Mouse (Mus musculus) olfactory bulb, adult 2 months (tissue): Measurements from ENCODE around the gene Prss16. TPM values are rescaled to one million over a fixed set of nuclear protein-coding genes. Genes with fewer than 3 reads are reported as not detected.
A peak's percentile ranks its signal among the peaks of the same experiment; 100 is the strongest.

Source experiments
- H3K27ac ChIP-seq: fragments of 200-500 bp; 2 replicates; pipeline ENCODE4 v1.5.1; 2012; ENCODE audit warnings: low read depth, low read length; ENCODE audit not compliant: insufficient read depth
- H3K4me1 ChIP-seq: fragments of 200-500 bp; 2 replicates; pipeline ENCODE4 v1.6.1; 2012; ENCODE audit warnings: low read length; ENCODE audit not compliant: control insufficient read depth, insufficient read depth
- H3K4me3 ChIP-seq: fragments of 200-500 bp; 2 replicates; pipeline ENCODE4 v1.5.1; 2012; ENCODE audit warnings: mild to moderate bottlenecking, low read depth, low read length, moderate library complexity; ENCODE audit not compliant: insufficient read depth
- CTCF ChIP-seq: fragments of 200-500 bp; IDR thresholded peaks from 2 replicates; pipeline ENCODE4 v1.5.1; 2012; ENCODE audit warnings: low read depth, mild to moderate bottlenecking, low read length, moderate library complexity; ENCODE audit not compliant: insufficient read depth
- POLR2A ChIP-seq: fragments of 200-500 bp; IDR thresholded peaks from 2 replicates; pipeline ENCODE4 v1.6.1; 2012; ENCODE audit warnings: mild to moderate bottlenecking, low read depth, low read length, moderate library complexity; ENCODE audit not compliant: insufficient read depth
- WGBS: fragments of 180-500 bp; shearing (Covaris S2); methylation state at CpG from one replicate; pipeline ENCODE4 v1.1.7; 2018; 5-methylcytosine and 5-hydroxymethylcytosine counted together
- polyA plus RNA-seq: library from polyadenylated mRNA; stranded (reverse); fragments of >200 nt; gene quantifications from 2 replicates; pipeline ENCODE4 v1.2.4, GENCODE M21; 2012; ENCODE audit warnings: low replicate concordance; ENCODE audit not compliant: missing spikeins, insufficient read depth, insufficient read length

Prss16 gene
- polyA plus RNA-seq, 1 experiment: not detected

DNA sequence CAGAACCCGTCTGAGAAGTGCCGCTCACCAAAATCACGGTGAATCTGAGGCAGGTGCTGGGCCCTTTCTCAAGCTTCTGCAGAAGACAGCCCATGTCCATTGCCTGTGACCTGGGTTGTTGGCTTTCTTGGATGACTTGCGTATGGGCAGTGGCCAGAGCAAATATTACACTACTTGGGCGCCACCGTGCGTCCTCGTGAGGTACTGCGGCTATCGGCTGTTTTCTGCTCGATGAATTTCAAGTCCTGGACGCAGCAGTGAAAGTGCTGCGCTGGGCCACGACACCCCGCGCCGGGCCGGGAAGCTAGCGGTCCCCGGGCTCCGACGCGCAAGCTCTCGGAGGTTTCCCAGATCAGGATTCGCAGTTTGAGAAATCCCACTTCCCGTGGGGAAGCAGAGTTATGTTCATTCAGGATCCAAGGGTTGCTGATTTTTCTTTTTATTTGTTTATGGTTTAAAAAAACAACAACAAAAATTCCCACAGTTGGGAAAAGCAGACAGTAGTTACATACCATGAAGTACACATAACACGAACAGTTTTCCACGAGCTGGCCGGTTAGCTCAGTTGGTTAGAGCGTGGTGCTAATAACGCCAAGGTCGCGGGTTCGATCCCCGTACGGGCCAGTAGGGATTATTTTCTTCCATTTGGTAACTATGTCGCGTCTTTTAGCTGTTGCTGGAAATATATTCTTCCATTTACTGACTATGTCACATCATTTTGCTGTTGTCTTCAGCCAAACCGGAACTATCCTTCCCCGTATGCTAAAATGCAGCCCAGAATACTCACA lies 19.3 kb upstream of the Prss16 start:
- Histone ChIP-seq H3K4me1 (peaks cover 4% of the 10 kb centered on the region; the same call in 1 of the 2 replicates), H3K4me3 (peak overlapping the region; percentile 57), H3K27ac (0 out of 2 replicates have a peak overlapping the region, but pooled peaks have one; percentile 17)
- 1% methylated on average over 40 of the region's 40 CpGs for WGBS
- TF ChIP-seq POLR2A (no peak), CTCF (peak; percentile 90)

- TF ChIP-seq POLR2A: no peak
- TF ChIP-seq CTCF: no peak
- Histone ChIP-seq H3K27ac (no peak overlapping the region), H3K4me1 (peaks cover 4% of the 10 kb centered on the region; the same call in 1 of the 2 replicates), H3K4me3 (peak overlapping the region; percentile 29)
- 7% methylated on average over 35 of the region's 35 CpGs for WGBS
These were observed 16.8 kb upstream of the Prss16 start for GRCm38 (mm10) chr13:22026058-22027031.

GRCm38 (mm10) chr13:22022241-22022640 lies 12.7 kb upstream of the Prss16 start:
- Histone ChIP-seq H3K4me1 (peaks cover 2% of the 10 kb centered on the region; the same call in 1 of the 2 replicates), H3K27ac (no peak overlapping the region)
- 2% methylated on average over 9 of the region's 9 CpGs for WGBS

GRCm38 (mm10) chr13:22021581-22021980 lies 12.0 kb upstream of the Prss16 start:
- WGBS: 2% methylated on average over 11 of the region's 11 CpGs
- TF ChIP-seq CTCF: no peak
- no peak for TF ChIP-seq POLR2A
- Histone ChIP-seq H3K27ac (no peak overlapping the region), H3K4me3 (no peak overlapping the region), H3K4me1 (peaks cover under 1% of the 10 kb centered on the region; the same call in 1 of the 2 replicates)

More at GRCm38 (mm10) chr13:22022241-22022640, 12.7 kb upstream of the Prss16 start:
- no peak overlapping the region; the same call in 1 of the 2 replicates for H3K4me3 ChIP-seq
- no peak for TF ChIP-seq CTCF
- TF ChIP-seq POLR2A: no peak

DNA sequence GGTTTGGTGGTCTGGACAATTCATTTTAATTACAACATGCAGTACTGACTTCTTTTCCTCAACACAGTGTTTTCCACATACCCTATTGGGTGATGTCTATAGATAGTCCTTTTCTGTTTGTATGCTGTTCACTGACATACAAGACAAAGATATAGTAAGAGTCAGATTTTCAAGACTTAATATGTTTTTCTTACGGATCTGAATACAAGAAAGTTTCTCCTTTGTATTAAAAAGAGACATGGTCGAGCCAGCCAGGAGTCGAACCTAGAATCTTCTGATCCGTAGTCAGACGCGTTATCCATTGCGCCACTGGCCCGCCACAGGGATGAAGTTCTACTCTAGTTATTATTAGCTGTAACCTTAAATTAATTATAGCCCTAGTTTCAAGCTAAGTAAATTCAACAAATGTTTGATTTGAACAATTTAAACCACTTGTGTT lies 11.4 kb upstream of the Prss16 start:
- no peak overlapping the region for H3K4me3 ChIP-seq
- H3K27ac ChIP-seq: no peak overlapping the region
- WGBS: 4% methylated on average over 8 of the region's 8 CpGs
- TF ChIP-seq POLR2A: no peak
- no peak for TF ChIP-seq CTCF
- no peaks in the 10 kb centered on the region for H3K4me1 ChIP-seq

DNA sequence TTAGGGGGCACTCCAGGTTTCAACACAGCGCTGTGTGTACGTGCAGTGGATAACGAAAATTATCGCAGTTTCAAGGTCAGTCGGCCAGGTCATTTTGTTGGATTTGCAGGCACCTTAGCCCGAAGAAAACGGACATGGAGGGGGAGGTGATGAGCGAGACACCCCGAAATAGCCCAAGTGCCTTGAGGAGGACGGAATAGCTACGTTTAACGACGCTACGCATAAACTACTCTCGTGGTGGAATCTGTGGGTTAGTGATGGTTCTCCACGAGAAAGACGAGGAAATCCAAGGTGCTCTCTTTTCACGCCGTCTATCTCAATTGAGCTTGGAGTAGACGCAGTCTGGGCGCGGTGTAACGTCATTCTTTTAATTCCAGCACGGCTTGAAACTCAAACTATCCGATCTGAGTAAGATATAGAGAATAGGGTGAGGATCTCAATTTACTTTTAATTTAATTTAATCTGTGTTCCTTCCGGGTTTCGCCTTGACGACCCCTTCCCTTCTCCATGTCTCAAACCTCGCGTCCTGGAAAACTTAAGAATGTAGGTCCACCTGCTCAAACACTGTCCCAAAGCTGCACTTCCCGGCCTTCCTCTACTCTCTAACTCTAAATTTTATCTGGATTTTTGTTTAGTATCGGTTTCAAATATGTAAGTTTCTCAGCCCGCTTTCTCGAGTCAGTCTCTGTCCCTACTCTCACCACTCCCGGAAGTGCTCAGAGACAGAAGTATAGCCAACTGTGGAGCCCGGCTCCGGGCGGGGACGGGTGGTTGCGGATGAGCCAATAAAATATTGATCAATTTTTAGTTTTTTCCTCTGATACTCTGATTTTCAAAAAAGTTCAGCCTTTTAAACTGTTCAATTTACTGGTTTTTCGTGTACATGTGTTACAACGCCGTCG lies 10.6 kb upstream of the Prss16 start:
- no peaks in the 10 kb centered on the region for H3K4me1 ChIP-seq
- 6% methylated on average over 44 of the region's 44 CpGs for WGBS
- H3K27ac ChIP-seq: no peak overlapping the region
- no peak overlapping the region for H3K4me3 ChIP-seq
- TF ChIP-seq CTCF: no peak
- TF ChIP-seq POLR2A: no peak

DNA sequence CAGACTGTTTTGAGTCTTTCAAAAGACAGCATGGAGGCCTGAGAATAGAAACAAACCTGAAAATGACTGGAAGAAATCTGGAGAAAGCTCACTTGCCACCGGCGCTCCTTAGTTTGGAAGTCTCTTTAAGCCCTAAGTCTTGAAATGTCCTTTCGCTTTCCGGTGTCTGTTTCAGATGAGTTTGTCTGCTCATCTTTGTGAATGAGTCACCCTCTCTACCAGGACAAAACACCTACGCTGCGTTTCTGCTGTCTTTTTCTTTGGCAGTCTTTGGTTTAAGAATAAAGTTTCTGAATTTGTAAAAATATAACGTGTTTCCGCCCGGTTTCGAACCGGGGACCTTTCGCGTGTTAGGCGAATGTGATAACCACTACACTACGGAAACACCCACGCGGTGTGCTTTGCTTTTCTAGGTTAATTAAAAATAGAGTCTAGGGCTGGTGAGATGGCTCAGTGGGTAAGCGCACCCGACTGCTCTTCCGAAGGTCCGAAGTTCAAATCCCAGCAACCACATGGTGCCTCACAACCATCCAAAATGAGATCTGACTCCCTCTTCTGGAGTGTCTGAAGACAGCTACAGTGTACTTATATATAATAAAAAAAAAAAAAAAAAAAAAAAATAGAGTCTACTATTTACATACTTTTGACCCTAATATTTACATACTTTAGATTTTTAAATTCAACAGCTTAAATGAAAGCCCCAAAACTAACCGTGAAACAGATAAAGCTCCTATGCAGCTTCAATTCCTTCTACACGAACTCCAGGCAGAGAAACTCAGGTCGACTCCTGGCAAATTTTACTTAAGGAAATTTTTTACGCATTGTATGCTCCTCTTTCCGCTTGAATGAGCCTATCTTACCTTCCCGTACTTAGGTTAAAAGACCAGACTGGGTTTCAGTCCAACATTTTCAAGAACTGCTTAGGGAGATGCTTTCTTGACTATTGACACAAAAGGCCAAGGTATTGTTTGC lies 6.2 kb upstream of the Prss16 start:
- no peak overlapping the region for H3K4me3 ChIP-seq
- TF ChIP-seq POLR2A (no peak), CTCF (no peak)
- no peak overlapping the region for H3K27ac ChIP-seq
- no peaks in the 10 kb centered on the region for H3K4me1 ChIP-seq
- WGBS: 20% methylated on average over 27 of the region's 27 CpGs
